Mouse (Mus musculus): ENCODE results near the gene Notch2. TPM values are rescaled to one million over a fixed set of nuclear protein-coding genes. Genes with fewer than 3 reads are reported as not detected.

Gene Notch2
- polyA plus RNA-seq, 1 experiment = 5.2 TPM

- Histone ChIP-seq H3K27me3 (ENCODE audit: control insufficient read depth, insufficient read depth, low read length) (no peaks in the 10 kb centered on the region), H3K4me1 (ENCODE audit: control insufficient read depth, insufficient read depth, low read length) (no peaks in the 10 kb centered on the region), H3K36me3 (ENCODE audit: control insufficient read depth, insufficient read depth, low read length) (no peaks in the 10 kb centered on the region), H3K4me3 (ENCODE audit: control insufficient read depth, low read depth, low read length) (no peak overlapping the region), H3K27ac (ENCODE audit: control insufficient read depth, insufficient read depth, low read depth, low read length) (no peak overlapping the region)
- TF ChIP-seq CTCF (IDR thresholded peaks at IDR 0.05; ENCODE audit: control insufficient read depth, insufficient read depth, insufficient replicate concordance, low read depth, low read length) (no peak), POLR2A (IDR thresholded peaks at IDR 0.05; ENCODE audit: control insufficient read depth, low read depth, low read length) (no peak)
Observed at GRCm38 (mm10) chr3:98153460-98153859, 140.1 kb downstream of the Notch2 start.

GRCm38 (mm10) chr3:98156158-98156557, 142.8 kb downstream of the Notch2 start:
- Histone ChIP-seq H3K27me3 (ENCODE audit: control insufficient read depth, insufficient read depth, low read length) (no peaks in the 10 kb centered on the region), H3K4me3 (ENCODE audit: control insufficient read depth, low read depth, low read length) (no peak overlapping the region), H3K27ac (ENCODE audit: control insufficient read depth, insufficient read depth, low read depth, low read length) (no peak overlapping the region), H3K4me1 (ENCODE audit: control insufficient read depth, insufficient read depth, low read length) (peaks cover 4% of the 10 kb centered on the region; the same call in 1 of the 2 replicates), H3K36me3 (ENCODE audit: control insufficient read depth, insufficient read depth, low read length) (no peaks in the 10 kb centered on the region)
- TF ChIP-seq POLR2A (IDR thresholded peaks at IDR 0.05; ENCODE audit: control insufficient read depth, low read depth, low read length) = no peak
- no peak for TF ChIP-seq CTCF (IDR thresholded peaks at IDR 0.05; ENCODE audit: control insufficient read depth, insufficient read depth, insufficient replicate concordance, low read depth, low read length)

- H3K36me3 ChIP-seq (ENCODE audit: control insufficient read depth, insufficient read depth, low read length) = no peaks in the 10 kb centered on the region
Observed at GRCm38 (mm10) chr3:98157073-98157472, 143.7 kb downstream of the Notch2 start.

GRCm38 (mm10) chr3:98157585-98157984, 144.3 kb downstream of the Notch2 start:
- no peaks in the 10 kb centered on the region for H3K36me3 ChIP-seq (ENCODE audit: control insufficient read depth, insufficient read depth, low read length)
- TF ChIP-seq CTCF (IDR thresholded peaks at IDR 0.05; ENCODE audit: control insufficient read depth, insufficient read depth, insufficient replicate concordance, low read depth, low read length) (no peak), POLR2A (IDR thresholded peaks at IDR 0.05; ENCODE audit: control insufficient read depth, low read depth, low read length) (no peak)
- no peak overlapping the region for H3K4me3 ChIP-seq (ENCODE audit: control insufficient read depth, low read depth, low read length)
- no peak overlapping the region for H3K27ac ChIP-seq (ENCODE audit: control insufficient read depth, insufficient read depth, low read depth, low read length)
- H3K27me3 ChIP-seq (ENCODE audit: control insufficient read depth, insufficient read depth, low read length) = no peaks in the 10 kb centered on the region
- H3K4me1 ChIP-seq (ENCODE audit: control insufficient read depth, insufficient read depth, low read length) = peaks cover 4% of the 10 kb centered on the region; the same call in 1 of the 2 replicates

More at GRCm38 (mm10) chr3:98157073-98157472, 143.7 kb downstream of the Notch2 start:
- H3K27ac ChIP-seq (ENCODE audit: control insufficient read depth, insufficient read depth, low read depth, low read length) = no peak overlapping the region
- H3K27me3 ChIP-seq (ENCODE audit: control insufficient read depth, insufficient read depth, low read length) = no peaks in the 10 kb centered on the region
- TF ChIP-seq POLR2A (IDR thresholded peaks at IDR 0.05; ENCODE audit: control insufficient read depth, low read depth, low read length) (no peak), CTCF (IDR thresholded peaks at IDR 0.05; ENCODE audit: control insufficient read depth, insufficient read depth, insufficient replicate concordance, low read depth, low read length) (no peak)
- no peak overlapping the region for H3K4me3 ChIP-seq (ENCODE audit: control insufficient read depth, low read depth, low read length)
- peaks cover 4% of the 10 kb centered on the region; the same call in 1 of the 2 replicates for H3K4me1 ChIP-seq (ENCODE audit: control insufficient read depth, insufficient read depth, low read length)

- TF ChIP-seq CTCF (IDR thresholded peaks at IDR 0.05; ENCODE audit: control insufficient read depth, insufficient read depth, insufficient replicate concordance, low read depth, low read length) = no peak
- TF ChIP-seq POLR2A (IDR thresholded peaks at IDR 0.05; ENCODE audit: control insufficient read depth, low read depth, low read length) = no peak
- H3K4me3 ChIP-seq (ENCODE audit: control insufficient read depth, low read depth, low read length) = no peak overlapping the region
- no peak overlapping the region for H3K27ac ChIP-seq (ENCODE audit: control insufficient read depth, insufficient read depth, low read depth, low read length)
- no peaks in the 10 kb centered on the region for H3K36me3 ChIP-seq (ENCODE audit: control insufficient read depth, insufficient read depth, low read length)
- H3K27me3 ChIP-seq (ENCODE audit: control insufficient read depth, insufficient read depth, low read length) = no peaks in the 10 kb centered on the region
- H3K4me1 ChIP-seq (ENCODE audit: control insufficient read depth, insufficient read depth, low read length) = peaks cover 4% of the 10 kb centered on the region; the same call in 1 of the 2 replicates
Observed at GRCm38 (mm10) chr3:98158646-98159045, 145.3 kb downstream of the Notch2 start.

- H3K4me3 ChIP-seq (ENCODE audit: control insufficient read depth, low read depth, low read length) = no peak overlapping the region
- TF ChIP-seq CTCF (IDR thresholded peaks at IDR 0.05; ENCODE audit: control insufficient read depth, insufficient read depth, insufficient replicate concordance, low read depth, low read length) (no peak), POLR2A (IDR thresholded peaks at IDR 0.05; ENCODE audit: control insufficient read depth, low read depth, low read length) (no peak)
- peaks cover 4% of the 10 kb centered on the region; the same call in 1 of the 2 replicates for H3K4me1 ChIP-seq (ENCODE audit: control insufficient read depth, insufficient read depth, low read length)
- H3K27me3 ChIP-seq (ENCODE audit: control insufficient read depth, insufficient read depth, low read length) = no peaks in the 10 kb centered on the region
- H3K27ac ChIP-seq (ENCODE audit: control insufficient read depth, insufficient read depth, low read depth, low read length) = no peak overlapping the region
- H3K36me3 ChIP-seq (ENCODE audit: control insufficient read depth, insufficient read depth, low read length) = no peaks in the 10 kb centered on the region
Observed at GRCm38 (mm10) chr3:98159289-98159688, 146.0 kb downstream of the Notch2 start.

- H3K36me3 ChIP-seq (ENCODE audit: control insufficient read depth, insufficient read depth, low read length) = no peaks in the 10 kb centered on the region
- H3K27ac ChIP-seq (ENCODE audit: control insufficient read depth, insufficient read depth, low read depth, low read length) = peak within 1 kb of the TSS; percentile 86
- H3K4me3 ChIP-seq (ENCODE audit: control insufficient read depth, low read depth, low read length) = peak within 1 kb of the TSS; percentile 90
- H3K4me1 ChIP-seq (ENCODE audit: control insufficient read depth, insufficient read depth, low read length) = peaks cover 4% of the 10 kb centered on the region; the same call in 1 of the 2 replicates
- H3K27me3 ChIP-seq (ENCODE audit: control insufficient read depth, insufficient read depth, low read length) = no peaks in the 10 kb centered on the region
- TF ChIP-seq POLR2A (IDR thresholded peaks at IDR 0.05; ENCODE audit: control insufficient read depth, low read depth, low read length) = peak; percentile 62
- no peak for TF ChIP-seq CTCF (IDR thresholded peaks at IDR 0.05; ENCODE audit: control insufficient read depth, insufficient read depth, insufficient replicate concordance, low read depth, low read length)
Observed at GRCm38 (mm10) chr3:98160330-98160729, 147.0 kb downstream of the Notch2 start, which contains the start of gene Adam30. Gene Adam30 (plus strand): TSS chr3:98160630.

All from testis, adult 2 months (tissue).